Mouse (Mus musculus) heart, adult 2 months (tissue): Measurements from ENCODE around the gene Casc3. TPM values are rescaled to one million over a fixed set of nuclear protein-coding genes. Genes with fewer than 3 reads are reported as not detected.
A peak's percentile ranks its signal among the peaks of the same experiment; 100 is the strongest.

Experiments
- DNase-seq, 2 experiments: peaks; one replicate each; pipeline ENCODE4 v3.0.0; 2021
- H3K27ac ChIP-seq: fragments of 200-600 bp; 2 replicates; pipeline ENCODE4 v1.8.1; 2022
- H3K27me3 ChIP-seq: fragments of 200-500 bp; 2 replicates; pipeline ENCODE4 v1.6.1; 2012; ENCODE audit warnings: mild to moderate bottlenecking, low read length, inconsistent platforms, mixed read lengths; ENCODE audit not compliant: control insufficient read depth, insufficient read depth
- H3K36me3 ChIP-seq: fragments of 200-500 bp; 2 replicates; pipeline ENCODE4 v1.6.1; 2012; ENCODE audit warnings: low read length, inconsistent platforms; ENCODE audit not compliant: control insufficient read depth, insufficient read depth
- H3K4me1 ChIP-seq: fragments of 200-500 bp; 2 replicates; pipeline ENCODE4 v1.6.1; 2011; ENCODE audit warnings: low read length; ENCODE audit not compliant: control insufficient read depth, insufficient read depth
- H3K4me3 ChIP-seq: fragments of 200-600 bp; 2 replicates; pipeline ENCODE4 v1.8.1; 2022
- H3K79me2 ChIP-seq: fragments of 200-500 bp; replicated peaks from 2 replicates; pipeline ENCODE4 v1.6.1; 2012; ENCODE audit warnings: mild to moderate bottlenecking, inconsistent platforms, low read length, moderate library complexity, mixed read lengths; ENCODE audit not compliant: control insufficient read depth, insufficient read depth
- H3K9ac ChIP-seq: fragments of 200-500 bp; 2 replicates; pipeline ENCODE4 v1.6.1; 2012; ENCODE audit warnings: low read depth, mild to moderate bottlenecking, control low read depth, inconsistent platforms, low read length, mixed read lengths
- CTCF ChIP-seq: fragments of 200-600 bp; IDR thresholded peaks from 2 replicates; pipeline ENCODE4 v1.8.1; 2022; ENCODE audit warnings: antibody characterized with exemption, mild to moderate bottlenecking, moderate library complexity
- EP300 ChIP-seq: fragments of 200-500 bp; IDR thresholded peaks from 2 replicates; pipeline ENCODE4 v1.6.1; 2011; ENCODE audit warnings: low read depth, low read length, control low read depth; ENCODE audit not compliant: insufficient read depth
- POLR2A ChIP-seq: fragments of 200-500 bp; IDR thresholded peaks from 2 replicates; pipeline ENCODE4 v1.6.1; 2011; ENCODE audit warnings: mild to moderate bottlenecking, low read depth, low read length, control low read depth; ENCODE audit not compliant: insufficient read depth
- WGBS: fragments of 180-500 bp; shearing (Covaris S2); methylation state at CpG from one replicate; pipeline ENCODE4 v1.1.7; 2018; 5-methylcytosine and 5-hydroxymethylcytosine counted together
- intact Hi-C: fragments of 180-260 bp; cut with DNase I; formaldehyde crosslinking; loops from one replicate; pipeline ENCODE4 v1.15.1; 2025
- long read RNA-seq: library from polyadenylated mRNA; stranded (forward); transcript quantifications from one replicate; pipeline ENCODE4 v2.0.0, GENCODE M21; 2021
- polyA plus RNA-seq: library from polyadenylated mRNA; depleted of rRNA; stranded (reverse); fragments of >200 nt; gene quantifications from 2 replicates; pipeline ENCODE4 v1.2.3, GENCODE M21; 2012; rRNA removed
- total RNA-seq, 2 experiments: library from RNA; stranded (reverse); gene quantifications; 2 replicates each; pipeline ENCODE4 v1.2.3; 2021

The Casc3 gene
- total RNA-seq (10 to 100 TPM; 18.7 to 20.7 TPM), polyA plus RNA-seq (17.5 and 25.2 TPM in 2 replicates)
- long read RNA-seq, transcript Casc3-204 (14 exons, 3,741 nt) = major isoform, 16 of 26 reads
- long read RNA-seq, partial matches to known transcripts = 3 of 26 reads
- long read RNA-seq, other reads (novel, unspliced or antisense) = 7 of 26 reads

DNA sequence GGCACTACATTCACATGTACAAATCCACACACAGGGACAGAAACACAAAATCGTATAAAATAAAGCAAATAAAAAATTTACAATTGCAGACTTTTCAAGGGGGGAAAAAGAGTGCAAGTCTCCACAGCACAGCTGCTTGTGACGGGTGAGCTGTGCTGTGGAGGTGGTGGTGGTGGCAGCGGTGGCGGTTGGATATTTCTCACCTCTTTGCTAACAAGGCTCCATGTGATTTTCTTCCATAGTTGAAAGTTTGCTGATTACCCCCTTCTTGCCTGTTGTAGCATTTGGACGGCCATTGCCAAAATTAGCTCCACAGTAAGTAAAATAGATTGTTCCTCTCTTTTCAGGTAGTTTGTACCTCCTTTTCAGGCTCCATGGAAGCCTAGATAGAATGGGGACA, at the start of gene Casc3:
Casc3 (plus strand) TSS at position 301 of the 400 bp plus-strand sequence.
- Histone ChIP-seq H3K79me2 (no peaks in the 10 kb centered on the region; the same call in none of the 2 replicates), H3K36me3 (peaks cover 23% of the 10 kb centered on the region), H3K27ac (peak within 1 kb of the TSS; percentile 18), H3K4me1 (peaks cover 3% of the 10 kb centered on the region), H3K9ac (no peak within 1 kb of the TSS), H3K27me3 (no peaks in the 10 kb centered on the region), H3K4me3 (no peak within 1 kb of the TSS)
- 91% methylated on average over 5 of the region's 5 CpGs for WGBS
- intact Hi-C loops = no loop called here
- DNase-seq = no peak
- TF ChIP-seq CTCF (no peak), EP300 (no peak)

DNA sequence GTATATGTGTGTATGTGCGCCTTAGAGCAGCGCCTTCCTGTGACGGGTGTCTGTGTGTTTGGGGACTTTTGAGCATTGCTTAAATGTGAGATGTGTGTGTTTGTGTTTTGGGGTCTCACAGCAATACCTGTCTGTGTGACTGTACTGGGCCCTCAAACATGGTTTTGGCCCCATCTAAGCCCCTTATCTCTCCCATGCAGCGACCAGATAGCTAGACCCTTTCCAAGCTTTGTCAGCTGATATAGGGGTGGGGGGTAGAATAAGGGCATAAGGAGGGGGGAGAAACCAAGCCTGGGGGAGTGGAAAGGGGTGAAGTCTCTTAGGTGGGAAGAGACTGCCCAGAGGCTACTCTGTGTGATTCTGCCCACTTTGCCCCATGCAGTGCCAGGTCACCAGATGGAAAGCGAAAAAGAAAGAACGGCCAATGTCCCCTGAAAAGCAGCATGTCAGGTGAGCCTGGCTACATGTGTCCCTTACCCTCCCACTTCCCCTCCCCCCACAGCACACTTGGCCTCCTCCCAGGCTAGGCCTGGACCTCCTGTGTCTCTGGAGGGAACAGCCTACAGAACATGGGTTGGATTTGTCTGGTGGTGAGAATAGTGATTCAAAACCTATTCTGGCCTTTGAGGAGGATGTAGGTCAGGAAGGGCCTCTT, 48.9 kb upstream of the Casc3 start:
- 69% methylated on average over 6 of the region's 6 CpGs for WGBS
- no peak for DNase-seq
- Histone ChIP-seq H3K36me3 (peaks cover 4% of the 10 kb centered on the region), H3K79me2 (peaks cover 4% of the 10 kb centered on the region), H3K27me3 (no peaks in the 10 kb centered on the region), H3K4me3 (no peak overlapping the region), H3K9ac (no peak overlapping the region), H3K4me1 (peaks cover 25% of the 10 kb centered on the region), H3K27ac (no peak overlapping the region; the same call in 1 of the 2 replicates)
- TF ChIP-seq CTCF (no peak), POLR2A (no peak), EP300 (no peak)
- intact Hi-C loops = loop anchor here (2.0 kb wide), 2 partner anchors 15 to 39 kb away; partner anchors contain the start of gene Thra

DNA sequence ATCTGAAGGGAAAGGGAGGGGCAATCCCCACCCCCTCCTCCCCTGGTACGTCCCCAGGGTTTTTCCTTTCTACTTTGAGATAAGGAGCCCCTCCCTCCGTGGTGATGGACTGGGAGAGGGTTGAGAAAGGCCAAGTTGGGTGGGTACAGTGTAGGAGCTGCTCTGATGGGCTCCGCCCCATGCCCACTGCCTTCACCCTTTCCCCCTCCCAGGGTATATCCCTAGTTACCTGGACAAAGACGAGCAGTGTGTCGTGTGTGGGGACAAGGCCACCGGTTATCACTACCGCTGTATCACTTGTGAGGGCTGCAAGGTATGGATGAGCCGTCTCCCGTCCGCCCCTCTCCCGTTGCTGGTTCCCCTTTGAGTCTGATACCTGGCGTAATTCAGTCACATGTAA, 48.0 kb upstream of the Casc3 start:
- no peak for DNase-seq
- H3K27me3 ChIP-seq = no peaks in the 10 kb centered on the region
- no peak overlapping the region for H3K9ac ChIP-seq
- H3K79me2 ChIP-seq = peaks cover 4% of the 10 kb centered on the region
- H3K4me3 ChIP-seq = no peak overlapping the region
- H3K4me1 ChIP-seq = peaks cover 23% of the 10 kb centered on the region
- H3K27ac ChIP-seq = no peak overlapping the region
- H3K36me3 ChIP-seq = peaks cover 4% of the 10 kb centered on the region
- TF ChIP-seq EP300 (no peak), POLR2A (no peak)
- WGBS = 77% methylated on average over 12 of the region's 12 CpGs
- intact Hi-C loops = no loop called here

DNA sequence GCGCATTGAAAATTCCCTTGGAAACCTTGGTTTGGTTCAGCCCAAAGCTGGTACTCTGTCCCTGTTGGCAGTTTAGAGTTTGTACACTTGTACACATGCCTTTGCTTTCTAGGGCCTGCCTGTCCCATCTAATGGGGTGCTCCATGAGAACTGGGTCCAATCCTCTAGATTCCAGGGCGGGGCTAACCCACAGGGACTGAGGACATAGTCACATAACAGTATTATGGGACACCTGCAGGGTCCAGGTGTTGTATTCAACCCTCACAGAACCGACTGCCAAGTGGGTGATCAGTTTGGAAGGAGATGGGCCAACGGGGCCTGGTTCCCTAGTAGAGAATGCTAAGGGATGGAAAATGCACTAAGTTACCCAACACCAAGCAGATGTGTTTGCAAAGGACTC, 42.8 kb upstream of the Casc3 start:
- Histone ChIP-seq H3K9ac (no peak overlapping the region), H3K4me1 (peaks cover 6% of the 10 kb centered on the region), H3K27me3 (no peaks in the 10 kb centered on the region), H3K27ac (no peak overlapping the region), H3K36me3 (peaks cover 2% of the 10 kb centered on the region; the same call in 1 of the 2 replicates), H3K79me2 (no peaks in the 10 kb centered on the region), H3K4me3 (no peak overlapping the region)
- no peak for TF ChIP-seq CTCF
- TF ChIP-seq POLR2A = no peak
- no peak for TF ChIP-seq EP300
- WGBS = 91% methylated on average over 4 of the region's 4 CpGs
- no peak for DNase-seq
- intact Hi-C loops = no loop called here

DNA sequence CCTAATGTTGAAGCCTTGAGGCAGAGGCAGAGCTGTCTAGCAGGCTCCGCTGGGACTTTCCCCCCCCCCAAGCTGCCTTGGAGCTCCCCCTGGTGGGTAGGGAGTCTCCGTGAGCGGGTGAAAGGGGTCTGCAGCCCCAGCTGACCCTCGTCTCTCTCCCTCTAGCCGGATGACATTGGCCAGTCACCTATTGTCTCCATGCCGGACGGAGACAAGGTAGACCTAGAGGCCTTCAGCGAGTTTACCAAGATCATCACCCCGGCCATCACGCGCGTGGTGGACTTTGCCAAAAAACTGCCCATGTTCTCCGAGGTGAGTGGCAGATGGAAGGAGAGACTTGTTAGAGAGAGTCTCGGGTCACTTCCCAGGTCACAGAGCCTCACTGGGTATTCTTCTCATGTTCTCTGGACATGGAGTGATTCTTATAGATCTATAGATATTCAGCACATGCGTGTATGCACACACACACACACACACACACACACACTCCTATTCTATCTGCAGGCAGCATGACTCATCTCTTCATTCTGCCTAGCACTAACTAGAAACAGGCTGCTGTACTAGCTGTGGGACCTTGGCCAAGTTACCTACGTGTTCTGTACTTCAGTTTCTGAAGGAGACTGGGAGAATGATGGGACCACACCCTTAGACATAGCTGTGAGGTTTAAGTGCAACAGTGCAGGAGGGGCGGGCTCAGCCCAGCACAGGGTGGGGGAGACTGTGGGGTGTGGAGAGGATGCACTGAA, 41.8 kb upstream of the Casc3 start:
- intact Hi-C loops = no loop called here
- Histone ChIP-seq H3K79me2 (no peaks in the 10 kb centered on the region), H3K36me3 (peaks cover 5% of the 10 kb centered on the region), H3K4me1 (peaks cover 6% of the 10 kb centered on the region), H3K4me3 (no peak overlapping the region), H3K27me3 (no peaks in the 10 kb centered on the region), H3K27ac (peak overlapping the region; percentile 38), H3K9ac (no peak overlapping the region)
- DNase-seq = peak; percentile 24 to 50
- TF ChIP-seq POLR2A (no peak), CTCF (peak; percentile 68)
- WGBS = 50% methylated on average over 17 of the region's 17 CpGs

DNA sequence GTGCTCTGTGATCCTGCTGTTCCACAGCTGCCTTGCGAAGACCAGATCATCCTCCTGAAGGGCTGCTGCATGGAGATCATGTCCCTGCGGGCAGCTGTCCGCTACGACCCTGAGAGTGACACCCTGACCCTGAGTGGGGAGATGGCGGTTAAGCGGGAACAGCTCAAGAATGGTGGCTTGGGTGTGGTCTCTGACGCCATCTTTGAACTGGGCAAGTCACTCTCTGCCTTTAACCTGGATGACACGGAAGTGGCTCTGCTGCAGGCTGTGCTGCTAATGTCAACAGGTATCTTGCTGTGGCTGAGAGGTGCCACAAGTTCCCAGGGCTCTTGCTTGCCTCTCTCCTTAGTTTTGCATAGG, 41.2 kb upstream of the Casc3 start:
- Histone ChIP-seq H3K27me3 (no peaks in the 10 kb centered on the region), H3K79me2 (no peaks in the 10 kb centered on the region), H3K27ac (peak overlapping the region; percentile 38), H3K36me3 (peaks cover 10% of the 10 kb centered on the region), H3K4me3 (no peak overlapping the region), H3K9ac (no peak overlapping the region), H3K4me1 (peaks cover 6% of the 10 kb centered on the region)
- intact Hi-C loops = no loop called here
- DNase-seq = peak in 1 of 2 experiments; percentile 33
- WGBS = 84% methylated on average over 8 of the region's 8 CpGs
- no peak for TF ChIP-seq POLR2A
- TF ChIP-seq EP300 = no peak
- no peak for TF ChIP-seq CTCF
